Mouse (Mus musculus): Measurements from ENCODE around the gene Chrnb2.

Gene Chrnb2

DNA sequence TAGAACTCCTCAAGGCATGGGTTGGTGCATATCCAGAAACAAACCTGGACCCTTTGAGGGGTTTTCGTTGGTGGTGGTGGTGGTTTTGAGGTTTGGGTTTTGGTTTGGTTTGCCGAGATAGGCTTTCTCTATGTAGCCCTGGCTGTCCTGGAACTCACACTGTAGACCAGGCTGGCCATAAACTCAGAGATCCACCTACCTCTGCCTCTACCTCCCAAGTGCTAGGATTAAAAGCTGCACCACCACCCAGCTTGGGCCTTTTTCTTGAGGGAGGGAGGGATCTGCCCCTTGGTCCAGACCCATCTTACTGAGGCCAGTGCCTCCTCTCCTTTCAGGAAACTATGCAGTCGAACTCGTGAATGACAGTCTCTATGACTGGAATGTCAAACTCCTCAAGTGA, 15.7 kb upstream of the Chrnb2 start:
- DNase-seq (ENCODE audit: low spot score): no peak

DNA sequence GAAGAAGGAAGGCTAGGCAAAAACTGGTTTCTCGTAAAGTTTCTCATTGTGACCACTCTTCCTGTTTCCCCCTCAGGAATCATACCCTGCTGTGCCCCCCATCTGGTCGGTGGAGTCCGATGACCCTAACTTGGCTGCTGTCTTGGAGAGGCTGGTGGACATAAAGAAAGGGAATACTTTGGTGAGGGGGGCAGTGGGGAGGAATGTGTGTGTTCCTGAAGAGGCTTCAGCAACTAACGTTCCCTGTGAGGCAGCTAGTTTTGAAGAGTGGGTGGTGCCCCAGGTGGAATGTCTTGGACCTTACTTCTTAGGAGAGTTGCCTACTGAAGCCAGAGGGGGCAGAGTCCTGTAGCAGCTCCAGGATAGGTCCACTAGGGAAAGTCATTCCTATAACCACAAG, 11.6 kb upstream of the Chrnb2 start:
- DNase-seq (ENCODE audit: low spot score): no peak

DNA sequence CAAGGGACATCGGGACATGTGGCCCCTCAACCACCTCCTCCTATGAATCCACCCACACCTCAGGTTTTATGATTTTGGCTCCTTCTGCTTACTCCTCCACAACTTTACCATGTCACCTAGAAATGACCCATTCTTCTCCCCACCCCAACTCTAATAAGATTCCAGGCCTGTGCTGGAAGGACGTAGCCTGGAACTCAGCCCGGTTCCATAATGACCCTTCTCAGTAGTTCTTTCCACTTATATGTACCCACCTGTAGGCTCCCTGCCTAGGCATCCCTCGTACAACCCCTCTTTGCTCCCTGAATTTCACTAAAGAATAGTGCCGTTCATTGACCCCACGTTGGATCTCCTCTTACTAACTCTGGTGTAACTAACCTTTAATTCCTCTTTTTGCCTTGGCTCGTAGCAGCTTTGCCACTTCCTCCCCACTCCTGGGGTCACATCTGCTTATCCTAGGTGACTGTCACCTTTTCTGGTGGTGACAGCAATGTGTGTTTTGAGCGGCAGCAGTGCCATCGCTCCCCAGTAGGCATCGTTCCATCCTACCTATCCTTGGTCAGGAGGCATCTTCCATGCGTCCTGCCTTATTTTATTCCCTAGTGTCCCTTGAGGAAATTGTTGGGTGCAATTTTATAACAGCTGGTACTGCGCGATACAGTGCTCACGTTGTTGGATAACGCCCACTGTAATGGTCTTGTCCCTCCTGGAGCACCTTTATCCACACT, 10.0 kb upstream of the Chrnb2 start:
- no peak for DNase-seq (ENCODE audit: low spot score)

DNA sequence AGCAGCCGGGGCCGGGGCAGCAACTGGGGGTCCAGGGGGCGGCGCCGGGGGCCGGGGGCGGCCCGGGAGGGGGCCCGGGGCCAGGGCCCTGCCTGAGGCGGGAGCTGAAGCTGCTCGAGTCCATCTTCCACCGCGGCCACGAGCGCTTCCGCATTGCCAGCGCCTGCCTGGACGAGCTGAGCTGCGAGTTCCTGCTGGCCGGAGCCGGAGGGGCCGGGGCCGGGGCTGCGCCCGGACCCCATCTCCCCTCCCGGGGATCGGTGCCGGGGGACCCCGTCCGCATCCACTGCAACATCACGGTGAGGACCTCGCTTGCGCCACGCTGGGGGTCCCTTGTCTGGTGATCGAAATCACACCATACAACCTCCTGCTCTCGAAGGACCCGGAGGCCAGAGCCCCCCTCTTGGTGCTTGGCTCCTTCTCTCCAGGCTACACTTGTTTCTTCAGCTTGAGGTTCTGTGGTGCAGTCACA, 9.3 kb upstream of the Chrnb2 start:
- DNase-seq (ENCODE audit: low spot score): peak; percentile 32

DNA sequence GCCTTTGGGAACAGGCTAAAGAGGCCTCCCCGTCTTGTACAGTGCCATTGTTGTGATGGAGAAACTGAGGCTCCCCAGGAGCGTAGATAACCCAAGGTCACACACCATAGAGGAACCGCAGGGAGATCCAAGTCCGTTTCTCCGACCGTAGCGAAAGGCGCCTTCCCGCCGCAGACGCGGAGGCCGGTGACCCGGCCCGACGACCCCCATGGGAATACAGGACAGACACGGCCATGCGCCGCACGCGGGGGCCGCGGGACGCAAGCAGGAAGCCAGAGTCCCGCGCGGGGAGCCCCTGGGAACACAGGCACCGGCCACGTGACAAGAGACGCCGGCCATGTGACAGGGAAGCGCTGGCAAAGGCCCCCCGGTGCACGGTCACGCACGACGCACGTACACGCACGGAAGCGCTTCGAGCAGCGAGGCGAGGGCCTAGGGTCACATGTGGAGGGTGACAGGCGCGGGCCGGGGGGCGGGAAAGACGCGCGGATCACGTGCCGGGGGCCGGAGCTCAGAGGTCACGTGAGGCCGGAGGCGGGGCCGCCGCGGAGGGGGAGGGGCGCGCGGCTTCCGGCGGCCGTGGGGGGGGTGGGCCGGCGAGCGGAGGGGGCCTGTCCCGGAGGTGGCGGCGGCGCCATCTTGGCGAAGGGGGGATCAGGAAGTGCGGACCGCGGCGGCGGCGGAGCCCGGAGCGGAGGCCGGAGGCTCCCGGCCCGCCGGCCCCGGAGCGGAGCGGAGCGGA, 8.7 kb upstream of the Chrnb2 start, which contains the start of gene Ube2q1:
Gene Ube2q1, plus strand, starts transcription at position 649 of the 742 bp plus-strand sequence.
- DNase-seq (ENCODE audit: low spot score): peak; percentile 91

DNA sequence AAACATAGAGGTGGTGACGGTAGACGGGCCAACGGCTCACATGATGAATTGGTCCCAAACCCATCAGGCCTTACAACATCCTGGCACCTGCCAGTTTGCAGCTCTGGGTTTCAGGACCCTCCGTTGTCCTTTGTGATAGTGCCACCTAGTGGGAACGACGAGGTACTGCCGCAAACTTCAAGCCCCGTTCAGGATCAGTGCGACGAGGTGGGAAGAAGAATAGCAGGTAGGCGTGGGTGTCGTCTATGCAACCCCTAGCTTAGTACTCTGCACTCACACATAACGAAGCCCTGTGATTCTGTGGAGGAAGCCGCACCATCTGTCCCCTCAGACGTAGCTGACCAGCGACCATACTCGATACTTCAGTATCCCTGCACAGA, 8.1 kb upstream of the Chrnb2 start:
- peak; percentile 94 for DNase-seq (ENCODE audit: low spot score)

DNA sequence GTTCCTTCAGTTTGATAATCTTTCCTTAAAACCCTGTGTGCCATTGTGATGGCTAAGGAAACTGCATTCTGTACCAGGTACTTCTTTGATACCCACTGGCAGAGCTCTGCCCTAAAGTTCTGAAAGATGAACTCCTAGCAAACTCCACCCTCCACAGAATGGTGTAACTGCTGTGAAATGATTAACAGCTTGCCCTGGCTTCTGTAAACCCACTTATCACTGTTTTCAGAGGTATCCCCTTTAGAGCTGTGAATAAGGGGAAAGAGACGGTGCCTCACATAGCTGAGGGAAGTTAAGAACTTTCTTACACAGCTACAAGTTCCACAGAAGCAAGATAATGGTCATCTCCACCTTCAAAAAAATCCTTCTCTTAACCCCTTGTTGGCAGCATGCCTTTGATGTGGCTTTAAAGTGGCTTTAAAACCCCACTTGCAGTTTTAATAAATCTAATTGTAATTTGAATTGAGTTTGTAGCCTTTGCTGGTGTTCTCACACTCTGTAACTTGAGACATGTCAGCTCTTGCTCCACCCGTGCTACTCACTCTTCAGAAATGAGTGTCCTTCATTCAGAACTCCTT, 6.1 kb upstream of the Chrnb2 start:
- DNase-seq (ENCODE audit: low spot score): no peak

DNA sequence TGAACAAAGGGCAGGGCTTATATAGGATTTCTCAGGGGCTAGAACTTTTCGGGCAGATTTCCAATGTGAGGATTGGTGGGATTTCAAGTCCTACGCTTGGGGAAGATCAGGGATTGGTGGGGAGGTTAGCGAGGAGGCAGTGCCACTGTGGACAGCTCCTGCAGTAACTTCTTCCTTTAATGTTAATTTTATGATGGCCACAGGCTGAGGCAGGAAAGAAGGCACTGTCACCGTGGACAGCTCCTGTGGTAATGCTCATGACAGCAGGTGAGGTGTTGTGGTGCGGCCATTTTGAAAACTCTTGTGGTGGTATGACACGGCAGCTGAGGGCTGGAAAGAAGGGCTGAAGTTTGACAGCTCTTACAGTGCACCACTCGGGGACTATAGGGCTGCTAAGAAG, 5.2 kb upstream of the Chrnb2 start:
- no peak for DNase-seq (ENCODE audit: low spot score)

DNA sequence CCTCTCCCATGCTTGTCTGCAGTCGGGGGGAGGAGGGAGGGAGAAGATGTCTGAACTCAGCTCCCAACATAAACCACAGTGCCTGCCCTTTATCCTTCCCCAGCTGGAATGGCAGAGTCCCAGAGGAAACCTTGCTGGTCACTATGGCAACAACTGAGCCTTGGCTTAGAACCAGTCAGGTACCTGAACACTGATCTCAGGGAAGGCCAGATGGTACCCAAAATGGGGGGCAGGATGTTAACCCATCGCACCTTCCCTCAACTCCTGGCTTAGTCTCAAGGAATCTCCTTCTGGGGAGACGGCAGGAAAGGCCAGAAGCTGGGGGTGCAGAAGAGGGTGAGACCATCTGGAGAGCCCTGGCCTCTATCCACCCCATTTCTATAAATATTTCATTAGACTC, 4.6 kb downstream of the Chrnb2 start:
- DNase-seq (ENCODE audit: low spot score): no peak

DNA sequence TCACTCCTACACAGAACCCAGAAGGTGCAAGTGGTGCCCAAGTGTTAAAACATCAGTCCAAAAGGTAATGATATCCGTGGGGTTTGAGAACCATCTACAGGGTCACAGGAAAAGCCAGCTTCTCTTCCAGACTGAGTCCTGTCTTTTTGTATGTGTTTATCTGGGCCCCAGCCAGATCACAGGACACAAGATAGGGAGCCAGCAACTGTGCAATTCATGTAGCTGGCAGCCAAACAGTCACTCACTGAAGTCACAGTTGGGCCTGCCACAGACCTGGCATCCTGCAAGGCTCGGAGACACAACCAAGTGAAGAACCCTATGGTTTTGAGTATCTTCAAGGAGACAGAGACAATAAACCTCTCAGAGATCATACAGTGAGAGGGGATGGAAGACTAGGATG, 6.6 kb downstream of the Chrnb2 start:
- DNase-seq (ENCODE audit: low spot score): no peak

DNA sequence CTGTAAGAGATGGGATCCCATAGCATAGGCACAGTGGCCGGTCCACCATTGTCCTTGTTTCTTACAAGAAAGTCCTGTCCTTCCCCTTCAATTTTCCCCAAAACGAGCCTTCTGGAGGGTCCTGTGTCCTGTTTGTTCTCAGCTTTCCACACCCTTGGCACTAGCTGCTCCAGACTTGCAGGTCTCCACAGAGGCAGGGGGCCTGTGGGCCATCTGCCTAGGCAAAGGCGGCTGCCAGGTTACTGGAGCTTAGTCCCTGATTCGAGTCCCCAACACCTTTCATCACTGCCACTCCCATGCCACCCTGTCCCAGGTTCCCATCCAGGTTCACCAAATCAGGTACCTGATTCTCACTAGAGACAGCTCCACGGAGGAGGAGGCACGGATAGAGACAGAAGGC, 9.1 kb downstream of the Chrnb2 start:
- no peak for DNase-seq (ENCODE audit: low spot score)

DNA sequence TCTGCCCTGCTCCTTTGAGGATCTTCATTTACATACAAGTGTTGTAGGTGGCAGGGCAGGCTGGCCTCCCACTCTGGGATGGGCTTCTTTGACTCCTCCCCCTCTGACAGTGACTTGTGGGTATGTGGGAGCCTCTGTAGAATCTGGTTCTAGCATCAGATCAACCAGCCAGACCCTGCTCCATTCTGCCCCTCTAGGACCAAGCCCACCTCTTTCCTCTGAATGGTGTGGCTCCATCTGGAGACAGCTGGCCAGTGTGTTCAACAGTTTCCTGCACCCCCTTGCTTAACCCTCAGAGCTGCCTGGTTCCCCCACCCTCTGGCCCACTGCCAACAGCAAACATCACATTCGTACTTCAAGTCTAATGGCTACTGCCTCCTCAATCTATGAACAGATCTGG, 12.1 kb downstream of the Chrnb2 start:
- no peak for DNase-seq (ENCODE audit: low spot score)

DNA sequence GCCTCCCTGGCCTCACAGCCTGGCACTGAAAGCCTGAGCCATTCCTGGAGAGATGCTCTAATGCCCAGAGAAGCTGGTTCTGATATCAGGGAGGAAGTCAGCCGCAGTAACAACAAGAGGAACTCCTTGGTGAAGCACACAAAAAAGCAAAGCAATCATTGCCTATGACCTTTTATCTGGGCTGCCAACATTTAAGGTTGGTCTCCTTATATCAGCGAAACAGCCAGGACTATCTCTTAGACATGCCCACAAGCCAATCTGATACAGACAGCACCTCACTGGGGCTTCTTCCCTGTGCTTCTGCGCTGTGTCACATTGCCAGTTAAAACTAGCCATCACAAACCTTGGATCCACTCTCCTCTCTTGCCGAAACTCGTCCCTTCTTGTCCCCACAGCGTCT, 25.9 kb downstream of the Chrnb2 start:
- DNase-seq (ENCODE audit: low spot score): no peak

DNA sequence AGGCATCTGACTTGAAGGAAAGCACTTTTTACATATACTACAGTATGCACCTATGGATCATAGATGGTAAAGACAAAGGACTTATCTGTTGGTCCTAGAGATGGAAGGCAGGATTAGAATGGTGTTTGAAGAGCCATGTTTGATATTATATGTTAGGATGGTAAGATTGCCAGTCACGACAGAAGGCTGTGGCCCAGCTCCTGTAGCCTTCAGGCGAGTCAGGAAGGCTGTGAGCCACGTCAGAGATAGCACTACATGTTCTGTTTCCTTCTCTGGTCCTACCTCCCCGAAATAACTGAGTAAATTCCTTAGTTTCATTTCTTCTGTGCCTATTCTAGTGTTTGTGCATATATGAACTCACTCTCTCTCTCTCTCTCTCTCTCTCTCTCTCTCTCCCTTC, 32.3 kb downstream of the Chrnb2 start:
- no peak for DNase-seq (ENCODE audit: low spot score)

DNA sequence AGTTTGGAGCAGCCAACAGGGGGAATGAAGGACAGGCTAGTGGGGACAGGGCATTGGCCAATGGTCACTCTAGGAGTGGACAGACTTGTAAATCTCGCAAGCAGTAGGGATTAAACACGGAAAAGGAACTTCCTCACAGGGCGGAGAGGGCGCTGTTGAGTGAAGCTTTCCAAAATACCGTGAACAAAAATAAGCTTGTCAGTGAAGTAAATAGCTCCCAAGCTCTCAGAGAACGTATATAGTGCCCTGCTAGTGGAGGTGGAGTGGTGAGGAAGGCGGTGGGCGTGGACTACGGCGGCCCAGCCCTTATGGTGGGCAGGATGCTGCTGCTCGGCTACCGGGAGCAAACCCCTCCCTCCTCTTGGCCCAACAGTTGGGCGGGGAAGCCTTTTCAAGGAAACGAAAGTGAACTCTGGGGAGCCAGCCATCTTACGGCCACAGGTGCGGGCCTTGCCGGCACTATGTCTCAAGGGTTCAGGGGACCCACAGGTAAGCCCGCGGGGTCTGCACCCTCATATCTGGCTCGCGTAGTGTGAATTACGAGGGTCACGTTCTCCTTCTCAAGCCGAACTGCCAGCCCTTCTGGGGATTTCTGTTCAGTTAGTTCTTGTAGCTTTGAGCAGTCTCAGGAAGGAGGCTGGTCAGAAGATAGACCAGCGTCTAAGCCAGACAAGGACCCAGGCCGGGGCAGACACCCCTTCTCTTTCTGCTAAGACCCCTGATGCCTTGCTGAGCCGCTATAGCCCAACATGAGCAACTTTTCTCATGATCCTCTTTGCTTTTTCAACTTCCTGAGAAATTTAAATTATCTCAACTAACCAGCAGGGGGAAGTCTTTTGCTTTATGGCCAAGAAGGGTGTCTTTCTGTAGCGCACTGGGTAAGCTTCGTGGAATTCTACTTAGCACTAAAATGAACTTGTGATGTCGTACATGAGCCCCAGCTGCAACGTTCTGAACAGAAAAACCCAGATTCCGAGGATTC, 33.8 kb downstream of the Chrnb2 start:
- peak; percentile 88 for DNase-seq (ENCODE audit: low spot score)

DNA sequence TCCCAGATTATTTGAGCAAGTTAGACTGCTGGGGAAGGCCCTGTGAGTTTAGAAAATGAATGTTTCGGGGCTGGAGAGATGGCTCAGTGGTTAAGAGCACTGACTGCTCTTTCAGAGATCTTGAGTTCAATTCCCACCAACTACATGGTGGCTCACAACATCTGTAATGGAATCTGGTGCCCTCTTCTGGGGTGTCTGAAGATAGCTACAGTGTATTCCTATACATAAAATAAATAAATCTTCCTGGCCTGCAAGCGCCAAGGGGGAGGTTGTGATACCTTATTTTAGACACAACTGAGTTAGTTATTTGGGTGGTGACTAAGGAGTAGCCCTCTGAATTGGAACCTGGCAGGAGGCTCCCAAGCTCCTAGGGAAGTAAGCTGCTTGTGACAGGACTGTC, 35.6 kb downstream of the Chrnb2 start:
- DNase-seq (ENCODE audit: low spot score): no peak

DNA sequence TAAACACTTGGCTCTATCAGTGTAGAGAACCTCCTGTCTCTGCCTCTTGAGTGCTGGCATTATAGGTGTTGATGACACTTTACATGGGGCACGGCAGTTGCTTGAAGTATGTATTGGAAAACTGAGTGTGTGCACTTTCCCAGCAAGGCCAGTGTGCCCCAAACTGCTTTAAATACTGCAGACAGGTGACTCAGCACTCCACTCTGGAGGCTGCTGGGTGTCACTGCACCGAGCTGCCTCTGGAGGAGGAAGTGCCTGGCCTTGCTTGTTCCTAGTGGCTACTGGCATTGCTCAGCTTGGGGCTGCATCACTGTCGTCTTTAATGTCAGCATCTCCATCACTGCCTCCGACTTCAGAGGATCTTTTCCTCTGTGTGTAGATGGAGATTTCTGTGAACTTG, 37.4 kb downstream of the Chrnb2 start:
- peak; percentile 64 for DNase-seq (ENCODE audit: low spot score)

DNA sequence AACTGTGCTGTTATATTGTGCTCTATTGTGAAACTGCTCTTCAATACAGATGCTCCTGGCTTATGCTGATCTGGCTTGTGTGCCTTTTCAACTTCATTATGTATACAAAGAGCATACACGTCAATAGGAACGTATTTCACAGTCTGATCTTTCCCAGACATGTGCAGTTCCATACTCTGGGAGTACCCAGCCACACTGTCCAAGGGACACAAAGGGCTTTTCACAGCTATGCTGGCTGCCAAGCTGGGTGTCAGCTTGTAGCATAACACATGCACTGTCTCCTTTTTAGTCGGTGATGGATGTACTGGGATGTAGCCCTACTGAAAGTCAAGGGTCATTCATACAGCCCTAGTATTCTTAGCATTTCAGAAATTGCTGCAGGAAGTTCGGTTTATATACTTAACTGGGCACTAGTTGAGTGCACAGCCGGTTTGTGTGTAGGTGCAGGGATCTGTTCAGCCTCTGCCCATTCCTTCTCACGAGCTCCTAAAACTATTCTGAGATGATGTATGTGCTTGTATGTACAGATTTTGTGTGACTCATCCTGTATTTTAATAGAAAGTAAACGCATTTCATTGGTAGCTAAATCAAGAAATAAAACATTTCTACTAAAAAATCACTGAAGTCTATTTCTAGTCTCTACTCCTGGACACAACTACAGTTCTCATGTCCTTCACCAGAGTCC, 40.9 kb downstream of the Chrnb2 start:
- no peak for DNase-seq (ENCODE audit: low spot score)

DNA sequence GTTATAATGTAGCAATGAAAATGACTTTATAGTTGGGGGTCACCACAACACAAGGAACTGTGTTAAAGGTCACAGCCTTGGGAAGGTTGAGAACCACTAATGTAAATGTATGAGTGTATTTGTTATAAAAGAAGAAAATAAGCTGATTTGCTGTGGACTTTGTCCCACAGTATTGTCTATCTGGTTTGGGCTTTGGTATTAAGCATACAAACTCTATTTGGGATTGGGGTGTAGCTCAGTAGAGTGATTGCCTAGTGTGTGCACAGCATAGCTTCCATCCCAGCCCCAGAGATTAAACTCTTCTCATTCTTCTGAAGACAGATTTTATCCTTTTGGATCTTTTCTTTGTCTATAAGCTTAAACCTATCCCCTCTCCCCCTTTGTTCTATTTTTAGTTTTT, 42.4 kb downstream of the Chrnb2 start:
- DNase-seq (ENCODE audit: low spot score): no peak

DNA sequence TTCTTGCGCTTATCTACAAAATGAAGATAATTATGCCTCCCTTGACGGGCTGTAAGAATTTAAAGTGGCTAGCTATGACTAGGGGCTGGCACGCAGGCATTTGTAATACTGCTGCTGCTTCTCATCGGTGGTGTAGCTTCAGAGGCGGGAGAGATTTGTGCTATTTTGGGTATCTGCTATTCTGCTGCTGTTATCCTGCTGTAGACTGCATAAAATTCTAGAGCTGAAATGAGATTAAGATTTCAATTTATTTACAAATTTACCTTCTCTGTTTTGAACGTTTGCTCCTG, 48.5 kb downstream of the Chrnb2 start:
- no peak for DNase-seq (ENCODE audit: low spot score)

DNA sequence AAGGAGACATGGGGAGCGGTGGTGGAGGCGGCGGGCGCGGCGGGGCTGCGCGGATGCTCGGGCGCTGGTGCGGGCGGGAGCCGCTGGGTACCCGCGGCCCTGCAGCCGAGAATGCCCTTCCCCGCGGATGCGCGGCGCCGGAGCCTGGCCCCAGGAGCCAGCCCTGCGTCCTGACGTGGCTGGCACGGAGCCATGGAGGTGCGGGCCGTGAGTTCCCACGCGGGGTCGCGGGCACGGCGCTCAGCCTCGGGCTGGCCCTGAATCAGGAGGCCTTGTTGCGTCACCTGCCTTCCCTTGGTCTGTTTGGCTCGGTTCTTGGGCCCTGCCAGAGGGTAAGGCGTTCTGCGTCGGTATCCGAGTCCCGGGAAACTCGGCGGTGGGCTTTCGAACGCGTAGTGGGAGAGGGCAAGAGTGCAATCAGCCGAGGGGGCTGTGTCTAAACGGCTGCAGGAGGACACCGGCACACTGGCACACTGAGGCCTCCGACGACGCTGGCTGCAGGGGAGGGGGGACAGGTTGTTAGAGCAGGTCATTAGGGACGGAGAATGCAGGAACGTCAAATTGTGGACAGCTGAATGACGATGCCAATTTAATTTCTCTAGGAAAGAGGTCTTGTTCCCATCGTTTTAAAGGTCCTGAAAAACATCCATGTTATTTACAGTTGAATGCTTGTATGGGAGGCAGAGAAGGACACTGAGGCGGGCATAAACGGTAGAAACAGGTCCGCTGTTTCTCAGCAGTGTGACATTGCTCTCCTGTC, 49.0 kb downstream of the Chrnb2 start:
- peak; percentile 34 for DNase-seq (ENCODE audit: low spot score)

Measured in embryo, embryonic 10 days (tissue).